Mouse (Mus musculus) embryo, embryonic 10.5 days (tissue): Measurements from ENCODE around the gene Huwe1.

ENCODE experiments used
- DNase-seq: peaks from one replicate; pipeline ENCODE4 v3.0.0-alpha.2; 2015; ENCODE audit warnings: low spot score

Huwe1 gene

DNA sequence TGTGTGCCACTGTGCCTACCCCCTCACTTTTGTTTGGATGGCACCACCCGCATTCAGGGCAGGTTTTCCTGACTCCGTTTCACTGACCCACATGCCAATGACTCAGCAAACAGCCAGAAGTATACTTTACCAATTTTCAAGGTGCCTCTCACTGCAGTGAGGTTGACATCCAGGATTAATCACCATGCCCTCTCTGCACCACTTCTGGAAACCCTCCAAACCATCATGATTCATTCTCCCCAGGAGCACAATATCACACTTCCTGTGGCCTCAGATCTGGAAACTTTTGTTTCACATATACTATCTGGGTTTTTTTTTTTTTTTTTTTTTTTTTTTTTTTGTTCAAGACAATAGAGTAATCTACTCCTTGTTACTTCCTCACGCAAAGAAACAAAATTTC, 150.6 kb downstream of the Huwe1 start:
- DNase-seq: no peak
